Mouse (Mus musculus) neural tube, embryonic 12.5 days (tissue): ENCODE measurements around the gene Abcb1b. TPM values are rescaled to one million over a fixed set of nuclear protein-coding genes. Genes with fewer than 3 reads are reported as not detected.
A peak's percentile ranks its signal among the peaks of the same experiment; 100 is the strongest.
"Not testable (repeated sequence)": the region's sequence is repeated elsewhere in the genome, so short reads cannot be mapped to it uniquely, and the experiment has no call there.

Experiments
- ATAC-seq: fragments of 200-750 bp; cut with Nextera tagmentation; 2 replicates; pipeline ENCODE4 v1.8.0; 2017; ENCODE audit warnings: low read depth, mild to moderate bottlenecking, moderate TSS enrichment, moderate library complexity; ENCODE audit not compliant: low FRiP score
- H3K27ac ChIP-seq: fragments of 300-500 bp; sonication (generic); 2 replicates; pipeline ENCODE4 v1.5.1; 2016
- H3K27me3 ChIP-seq: fragments of 300-500 bp; sonication (generic); replicated peaks from 2 replicates; pipeline ENCODE4 v1.6.1; 2016; ENCODE audit warnings: mild to moderate bottlenecking
- H3K36me3 ChIP-seq: fragments of 300-500 bp; sonication (generic); 2 replicates; pipeline ENCODE4 v1.6.1; 2016; ENCODE audit warnings: mild to moderate bottlenecking
- H3K4me1 ChIP-seq: fragments of 300-500 bp; sonication (generic); 2 replicates; pipeline ENCODE4 v1.6.1; 2016
- H3K4me2 ChIP-seq: fragments of 300-500 bp; sonication (generic); replicated peaks from 2 replicates; pipeline ENCODE4 v1.6.1; 2016; ENCODE audit warnings: mild to moderate bottlenecking
- H3K4me3 ChIP-seq: fragments of 300-500 bp; sonication (generic); 2 replicates; pipeline ENCODE4 v1.5.1; 2016
- H3K9ac ChIP-seq: fragments of 300-500 bp; sonication (generic); 2 replicates; pipeline ENCODE4 v1.6.1; 2016; ENCODE audit warnings: mild to moderate bottlenecking
- H3K9me3 ChIP-seq: fragments of 300-500 bp; sonication (generic); 2 replicates; pipeline ENCODE4 v1.6.1; 2016; ENCODE audit warnings: mild to moderate bottlenecking
- WGBS: fragments of 180-500 bp; shearing (Covaris S2); methylation state at CpG from one replicate; pipeline ENCODE4 v1.1.7; 2016; 5-methylcytosine and 5-hydroxymethylcytosine counted together
- polyA plus RNA-seq: library from polyadenylated mRNA; unstranded; fragments of >200 nt; fragmentation: Nextera tagmentation; extraction: Ambion mirVana; gene quantifications from 2 replicates; pipeline ENCODE4 v1.2.1, GENCODE M21; 2016

Abcb1b gene
- polyA plus RNA-seq, 1 experiment from 2014 or later: 0.89 TPM

- no peaks in the 10 kb centered on the region for H3K9me3 ChIP-seq
- no peaks in the 10 kb centered on the region for H3K36me3 ChIP-seq
- no peaks in the 10 kb centered on the region for H3K27me3 ChIP-seq
- H3K4me1 ChIP-seq: no peaks in the 10 kb centered on the region
- no peak overlapping the region for H3K4me3 ChIP-seq
- ATAC-seq: no peak
- WGBS: 73% methylated on average over 8 of the region's 8 CpGs
- H3K9ac ChIP-seq: no peak overlapping the region
- no peak overlapping the region for H3K27ac ChIP-seq
- H3K4me2 ChIP-seq: no peak overlapping the region
Observed at GRCm38 (mm10) chr5:8838661-8839438, 40.9 kb downstream of the Abcb1b start.

DNA sequence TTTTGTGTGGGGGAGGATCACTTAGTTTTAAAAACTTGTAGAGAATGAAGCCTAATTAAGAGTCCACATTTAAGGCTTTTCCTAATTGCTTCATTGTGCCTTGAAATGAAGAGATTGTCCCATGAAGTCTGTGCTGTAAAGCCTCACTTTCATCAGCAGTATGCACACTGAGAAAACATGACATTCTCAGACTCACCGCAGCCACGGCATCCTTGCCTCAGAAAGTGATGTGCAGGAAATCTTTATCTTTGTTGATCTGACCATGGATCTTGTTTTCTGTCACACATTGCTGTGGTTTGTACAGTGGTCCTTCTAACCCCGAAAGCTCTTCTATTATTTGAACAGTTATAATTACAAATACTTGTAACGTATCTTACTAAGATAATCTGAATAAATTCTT, 41.7 kb downstream of the Abcb1b start:
- Histone ChIP-seq H3K9me3 (no peaks in the 10 kb centered on the region), H3K4me2 (no peak overlapping the region), H3K36me3 (no peaks in the 10 kb centered on the region), H3K4me3 (no peak overlapping the region), H3K27ac (no peak overlapping the region), H3K27me3 (no peaks in the 10 kb centered on the region), H3K9ac (no peak overlapping the region), H3K4me1 (no peaks in the 10 kb centered on the region)
- WGBS: 89% methylated on average over 4 of the region's 4 CpGs
- no peak for ATAC-seq

- WGBS: 45% methylated on average over 5 of the region's 5 CpGs
- Histone ChIP-seq H3K9ac (no peak overlapping the region), H3K9me3 (no peaks in the 10 kb centered on the region), H3K4me3 (no peak overlapping the region), H3K4me2 (no peak overlapping the region), H3K36me3 (no peaks in the 10 kb centered on the region), H3K4me1 (no peaks in the 10 kb centered on the region), H3K27me3 (no peaks in the 10 kb centered on the region), H3K27ac (no peak overlapping the region)
- ATAC-seq: peak; percentile 85
Observed at GRCm38 (mm10) chr5:8840887-8841286, 42.9 kb downstream of the Abcb1b start.

- Histone ChIP-seq H3K4me3 (no peak overlapping the region), H3K4me2 (no peak overlapping the region), H3K9me3 (no peaks in the 10 kb centered on the region), H3K27ac (no peak overlapping the region), H3K9ac (no peak overlapping the region), H3K36me3 (no peaks in the 10 kb centered on the region), H3K27me3 (no peaks in the 10 kb centered on the region), H3K4me1 (no peaks in the 10 kb centered on the region)
- 52% methylated on average over 3 of the region's 3 CpGs for WGBS
- no peak for ATAC-seq
Observed at GRCm38 (mm10) chr5:8842815-8843214, 44.9 kb downstream of the Abcb1b start.

GRCm38 (mm10) chr5:8848607-8849575, 50.9 kb downstream of the Abcb1b start:
- not testable (repeated sequence) for H3K4me1 ChIP-seq, H3K9me3 ChIP-seq, H3K27ac ChIP-seq, H3K27me3 ChIP-seq, H3K4me2 ChIP-seq, H3K9ac ChIP-seq, H3K36me3 ChIP-seq, H3K4me3 ChIP-seq
- 63% methylated on average over 7 of the region's 9 CpGs for WGBS
- 0 out of 2 replicates have a peak, but pooled peaks have one; percentile 41 for ATAC-seq

GRCm38 (mm10) chr5:8850851-8851250, 52.9 kb downstream of the Abcb1b start:
- 64% methylated on average over 4 of the region's 4 CpGs for WGBS
- H3K9ac ChIP-seq: no peak overlapping the region
- H3K4me1 ChIP-seq: no peaks in the 10 kb centered on the region
- H3K9me3 ChIP-seq: no peaks in the 10 kb centered on the region
- no peak overlapping the region for H3K4me3 ChIP-seq
- H3K27me3 ChIP-seq: no peaks in the 10 kb centered on the region
- H3K27ac ChIP-seq: no peak overlapping the region
- ATAC-seq: no peak
- no peaks in the 10 kb centered on the region for H3K36me3 ChIP-seq
- H3K4me2 ChIP-seq: no peak overlapping the region

DNA sequence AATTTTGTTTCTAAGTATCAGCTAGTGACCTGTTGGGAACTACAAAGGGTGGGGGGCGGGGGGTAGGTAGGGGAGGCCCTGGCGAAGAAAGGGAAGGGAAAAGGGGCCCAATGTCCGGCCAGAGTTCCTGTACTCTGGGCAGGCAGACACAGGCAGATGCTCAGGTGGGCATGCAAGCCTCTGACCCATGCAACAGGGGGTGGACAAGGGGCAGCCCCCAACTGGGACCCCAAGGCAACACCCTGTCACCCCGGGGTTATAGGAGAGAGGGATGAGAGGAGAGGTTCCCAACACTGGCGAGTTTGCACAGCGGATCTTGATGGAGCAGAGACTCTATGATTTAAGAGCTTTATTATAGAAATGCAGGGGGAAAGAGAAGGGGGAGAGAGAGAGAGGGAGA, 59.3 kb downstream of the Abcb1b start:
- no peak for ATAC-seq
- no peak overlapping the region for H3K9ac ChIP-seq
- WGBS: 78% methylated on average over 6 of the region's 6 CpGs

DNA sequence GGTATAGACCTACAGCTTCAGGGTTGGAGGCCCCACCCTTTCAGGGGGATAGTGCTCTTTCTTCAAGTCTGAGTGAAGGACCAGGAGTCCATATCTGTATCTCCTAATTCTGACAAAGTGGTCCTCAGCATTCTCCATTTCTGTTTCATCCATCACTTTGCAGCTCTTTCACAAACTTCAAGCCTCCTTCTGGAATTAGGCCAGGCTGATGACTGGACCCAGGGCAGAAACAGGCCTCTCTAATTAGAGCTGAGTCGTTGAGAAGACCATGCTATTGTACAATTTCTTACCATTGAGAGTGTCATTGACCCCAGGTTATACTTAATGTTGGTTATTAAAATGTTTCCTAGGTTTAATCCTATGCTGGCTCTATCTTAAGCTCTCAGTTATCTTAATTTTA, 63.9 kb downstream of the Abcb1b start:
- WGBS: 75% methylated on average over 1 of the region's 1 CpGs

More for the DNA sequence above, 59.3 kb downstream of the Abcb1b start:
- Histone ChIP-seq H3K9me3 (no peaks in the 10 kb centered on the region), H3K4me2 (no peak overlapping the region), H3K27me3 (no peaks in the 10 kb centered on the region), H3K4me3 (no peak overlapping the region), H3K4me1 (no peaks in the 10 kb centered on the region), H3K27ac (no peak overlapping the region), H3K36me3 (no peaks in the 10 kb centered on the region)

DNA sequence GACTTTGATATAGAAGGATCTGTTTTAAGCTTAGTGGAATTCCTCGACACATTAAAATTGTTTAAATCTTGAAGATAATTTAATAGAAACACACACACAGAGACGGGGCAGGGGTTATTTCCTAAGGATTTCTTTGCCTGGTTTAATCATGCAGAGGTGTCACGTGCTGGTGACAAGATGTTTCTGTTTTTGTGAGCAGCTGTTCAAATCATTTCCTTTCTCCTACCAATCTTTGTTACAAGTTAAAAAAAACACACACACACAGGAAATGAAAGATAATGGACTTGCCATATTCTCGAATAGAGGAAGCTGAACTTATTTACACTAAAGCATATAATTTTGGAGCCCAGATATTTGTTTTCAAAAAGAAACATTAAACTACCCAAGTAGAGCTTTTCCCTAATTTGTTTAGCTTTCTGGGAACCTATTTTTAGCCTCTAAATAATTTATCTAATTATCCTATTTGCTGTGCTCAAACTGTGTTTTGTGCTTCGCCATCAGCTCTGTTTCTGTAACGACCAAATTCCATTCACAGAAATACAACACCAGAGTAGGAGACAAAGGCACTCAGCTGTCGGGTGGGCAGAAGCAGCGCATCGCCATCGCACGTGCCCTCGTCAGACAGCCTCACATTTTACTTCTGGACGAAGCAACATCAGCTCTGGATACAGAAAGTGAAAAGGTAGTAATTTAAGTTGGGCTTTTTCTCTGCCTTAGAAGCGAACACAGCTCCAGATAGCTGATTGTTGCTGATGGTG, 65.8 kb downstream of the Abcb1b start:
- no peak overlapping the region for H3K4me3 ChIP-seq
- no peak for ATAC-seq
- 61% methylated on average over 14 of the region's 14 CpGs for WGBS

More for the DNA sequence above, 63.9 kb downstream of the Abcb1b start:
- no peak overlapping the region for H3K27ac ChIP-seq
- no peak overlapping the region for H3K4me3 ChIP-seq
- no peaks in the 10 kb centered on the region for H3K36me3 ChIP-seq
- no peaks in the 10 kb centered on the region for H3K27me3 ChIP-seq
- H3K4me2 ChIP-seq: no peak overlapping the region
- H3K9ac ChIP-seq: no peak overlapping the region
- H3K9me3 ChIP-seq: no peaks in the 10 kb centered on the region
- H3K4me1 ChIP-seq: no peaks in the 10 kb centered on the region
- no peak for ATAC-seq

DNA sequence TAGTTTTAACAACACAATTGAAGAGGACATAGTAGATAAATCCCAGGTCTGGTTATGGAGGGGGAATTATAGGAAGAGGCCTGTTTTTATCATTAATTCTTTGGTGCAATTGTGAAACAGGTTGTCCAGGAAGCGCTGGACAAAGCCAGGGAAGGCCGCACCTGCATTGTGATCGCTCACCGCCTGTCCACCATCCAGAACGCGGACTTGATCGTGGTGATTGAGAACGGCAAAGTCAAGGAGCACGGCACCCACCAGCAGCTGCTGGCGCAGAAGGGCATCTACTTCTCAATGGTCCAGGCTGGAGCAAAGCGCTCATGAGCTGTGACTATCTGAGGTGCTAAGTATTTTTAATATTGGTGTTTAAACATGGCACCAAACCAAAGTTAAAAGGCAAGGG, 67.7 kb downstream of the Abcb1b start:
- H3K4me1 ChIP-seq, ATAC-seq, H3K27me3 ChIP-seq, H3K9ac ChIP-seq, H3K36me3 ChIP-seq, H3K27ac ChIP-seq, H3K4me2 ChIP-seq, H3K4me3 ChIP-seq, H3K9me3 ChIP-seq: not testable (repeated sequence)
- WGBS: 93% methylated on average over 11 of the region's 11 CpGs

More for the DNA sequence above, 65.8 kb downstream of the Abcb1b start:
- H3K27me3 ChIP-seq: no peaks in the 10 kb centered on the region
- no peak overlapping the region for H3K27ac ChIP-seq
- no peaks in the 10 kb centered on the region for H3K9me3 ChIP-seq
- no peak overlapping the region for H3K9ac ChIP-seq
- H3K4me1 ChIP-seq: no peaks in the 10 kb centered on the region
- H3K4me2 ChIP-seq: no peak overlapping the region
- no peaks in the 10 kb centered on the region for H3K36me3 ChIP-seq

GRCm38 (mm10) chr5:8866366-8866765, 68.4 kb downstream of the Abcb1b start:
- Histone ChIP-seq H3K27ac (no peak overlapping the region), H3K9me3 (no peaks in the 10 kb centered on the region), H3K4me3 (no peak overlapping the region), H3K27me3 (no peaks in the 10 kb centered on the region), H3K9ac (no peak overlapping the region), H3K4me2 (no peak overlapping the region), H3K36me3 (no peaks in the 10 kb centered on the region), H3K4me1 (no peaks in the 10 kb centered on the region)
- no peak for ATAC-seq
- 75% methylated on average over 5 of the region's 5 CpGs for WGBS

GRCm38 (mm10) chr5:8868019-8868418, 70.1 kb downstream of the Abcb1b start:
- ATAC-seq: no peak
- H3K4me3 ChIP-seq: no peak overlapping the region

More at GRCm38 (mm10) chr5:8868019-8868418, 70.1 kb downstream of the Abcb1b start:
- H3K36me3 ChIP-seq: no peaks in the 10 kb centered on the region
- 15% methylated on average over 1 of the region's 1 CpGs for WGBS
- no peak overlapping the region for H3K4me2 ChIP-seq
- H3K4me1 ChIP-seq: no peaks in the 10 kb centered on the region
- no peaks in the 10 kb centered on the region for H3K9me3 ChIP-seq
- H3K9ac ChIP-seq: no peak overlapping the region
- H3K27me3 ChIP-seq: no peaks in the 10 kb centered on the region
- H3K27ac ChIP-seq: no peak overlapping the region
